Comparison of ENCODE assay signal across 9 mouse cellular contexts in the genomic region with DNA sequence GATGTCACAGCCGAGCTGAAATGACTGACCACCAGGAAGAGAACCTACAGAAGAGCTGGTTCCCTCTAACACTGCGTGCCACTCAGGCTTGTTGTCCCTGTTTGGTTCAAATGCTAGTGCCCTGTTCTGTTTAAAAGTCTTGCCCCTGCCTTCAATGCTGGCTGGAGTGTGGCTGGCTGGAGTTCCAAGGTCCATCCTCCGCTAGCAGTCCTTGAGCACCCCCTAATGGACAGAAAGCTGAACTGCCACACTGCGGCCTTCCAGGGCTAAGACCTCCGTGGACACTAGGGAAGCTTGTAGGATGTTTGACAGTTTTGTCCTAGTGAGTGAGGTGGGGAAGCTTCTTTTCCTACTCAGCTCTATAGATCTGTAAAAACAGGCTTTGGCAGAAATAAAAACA. TPM values are rescaled to one million over a fixed set of nuclear protein-coding genes. Genes with fewer than 3 reads are reported as not detected.
DNase-seq lines count a peak whose midpoint lies in the region; ATAC-seq lines count a peak whose summit lies in the region.
"Had no signal": no experiment of that assay in that cellular context is flagged by ENCODE, and none has a peak within 500 bp of the region (broad histone marks: within the 10 kb centered on the region; RNA-seq: fewer than 3 reads in every experiment).

No protein-coding gene starts in this region.

- no peaks in the 10 kb centered on the region for H3K4me1 ChIP-seq in embryonic facial prominence, embryonic 11.5 days (ENCODE audit: control insufficient read depth, insufficient read depth, low read length)
- no peaks in the 10 kb centered on the region for H3K4me1 ChIP-seq in limb, embryonic 11.5 days (ENCODE audit: control insufficient read depth, insufficient read depth, low read length)
- H3K4me1 ChIP-seq in midbrain, embryonic 14.5 days (ENCODE audit: control insufficient read depth, insufficient read depth, low read length): no peaks in the 10 kb centered on the region
- H3K4me1 ChIP-seq in stomach, embryonic 15.5 days: no peaks in the 10 kb centered on the region
- H3K4me1 ChIP-seq: neural tube, embryonic 13.5 days had no signal

- 16% methylated on average over 5 of the region's 5 CpGs for WGBS in embryonic facial prominence, embryonic 11.5 days
- WGBS in limb, embryonic 11.5 days: 17% methylated on average over 5 of the region's 5 CpGs
- 17% methylated on average over 5 of the region's 5 CpGs for WGBS in midbrain, embryonic 14.5 days
- 11% methylated on average over 5 of the region's 5 CpGs for WGBS in stomach, embryonic 15.5 days

- no peaks in the 10 kb centered on the region for H3K9me3 ChIP-seq in embryonic facial prominence, embryonic 11.5 days (replicated peaks; ENCODE audit: control insufficient read depth, low read length)
- H3K9me3 ChIP-seq in limb, embryonic 11.5 days (ENCODE audit: control insufficient read depth, low read length): no peaks in the 10 kb centered on the region
- H3K9me3 ChIP-seq in midbrain, embryonic 14.5 days (ENCODE audit: control insufficient read depth, low read length): no peaks in the 10 kb centered on the region
- no peaks in the 10 kb centered on the region for H3K9me3 ChIP-seq in stomach, embryonic 15.5 days
- H3K9me3 ChIP-seq: neural tube, embryonic 13.5 days had no signal

- DNase-seq in right cerebral cortex, adult 18-20 months: peak; percentile 42
- DNase-seq in right cerebral cortex, postnatal 36 days (ENCODE audit: low spot score in 2 of 2): no peak
- DNase-seq in adrenal gland, postnatal 4 days (ENCODE audit: low spot score in 2 of 2): peak; percentile 53 to 54
- DNase-seq in embryonic facial prominence, embryonic 11.5 days (ENCODE audit: low spot score): peak; percentile 89
- peak; percentile 74 to 78 for DNase-seq in heart, postnatal 36 days
- DNase-seq in limb, embryonic 11.5 days (ENCODE audit: low spot score): peak; percentile 88
- peak; percentile 85 for DNase-seq in midbrain, embryonic 14.5 days

- H3K4me2 ChIP-seq in embryonic facial prominence, embryonic 11.5 days (ENCODE audit: low read depth, low read length): no peak overlapping the region
- no peak overlapping the region for H3K4me2 ChIP-seq in limb, embryonic 11.5 days (ENCODE audit: low read depth, severe bottlenecking)
- no peak overlapping the region for H3K4me2 ChIP-seq in midbrain, embryonic 14.5 days (ENCODE audit: low read length)
- H3K4me2 ChIP-seq in stomach, embryonic 15.5 days: no peak overlapping the region
- H3K4me2 ChIP-seq: neural tube, embryonic 13.5 days had no signal

- no peak overlapping the region for H3K4me3 ChIP-seq in embryonic facial prominence, embryonic 11.5 days (ENCODE audit: low read depth, low read length)
- H3K4me3 ChIP-seq in limb, embryonic 11.5 days (ENCODE audit: low read depth, low read length): no peak overlapping the region
- H3K4me3 ChIP-seq in midbrain, embryonic 14.5 days (replicated peaks; ENCODE audit: low read depth, low read length): no peak overlapping the region
- H3K4me3 ChIP-seq in stomach, embryonic 15.5 days (replicated peaks): no peak overlapping the region
- H3K4me3 ChIP-seq: neural tube, embryonic 13.5 days had no signal

- peak; percentile 34; the same call in 1 of the 2 replicates for ATAC-seq in embryonic facial prominence, embryonic 11.5 days (replicated peaks; ENCODE audit: insufficient number of reproducible peaks, low FRiP score, low TSS enrichment, low read depth)
- no peak for ATAC-seq in limb, embryonic 11.5 days (ENCODE audit: insufficient number of reproducible peaks, low FRiP score, low TSS enrichment, low read depth)
- ATAC-seq in midbrain, embryonic 14.5 days (ENCODE audit: low FRiP score, low TSS enrichment): no peak
- ATAC-seq in stomach, embryonic 15.5 days (ENCODE audit: insufficient read depth, low FRiP score, low read depth): 0 out of 2 replicates have a peak, but pooled peaks have one; percentile 18

- intact Hi-C loops in heart, postnatal 36 days (cut with DNase I): no loop called here

- no peak overlapping the region for H3K9ac ChIP-seq in embryonic facial prominence, embryonic 11.5 days (replicated peaks; ENCODE audit: low read length)
- no peak overlapping the region for H3K9ac ChIP-seq in limb, embryonic 11.5 days (ENCODE audit: low read length)
- H3K9ac ChIP-seq in midbrain, embryonic 14.5 days (replicated peaks; ENCODE audit: low read length): no peak overlapping the region
- no peak overlapping the region for H3K9ac ChIP-seq in stomach, embryonic 15.5 days
- H3K9ac ChIP-seq: neural tube, embryonic 13.5 days had no signal

- H3K36me3 ChIP-seq in embryonic facial prominence, embryonic 11.5 days (replicated peaks; ENCODE audit: control insufficient read depth, insufficient read depth, low read depth, low read length): no peaks in the 10 kb centered on the region
- H3K36me3 ChIP-seq in limb, embryonic 11.5 days (ENCODE audit: control insufficient read depth, insufficient read depth, low read length): no peaks in the 10 kb centered on the region
- H3K36me3 ChIP-seq in midbrain, embryonic 14.5 days (ENCODE audit: control insufficient read depth, insufficient read depth, low read length): no peaks in the 10 kb centered on the region
- no peaks in the 10 kb centered on the region for H3K36me3 ChIP-seq in stomach, embryonic 15.5 days
- H3K36me3 ChIP-seq: neural tube, embryonic 13.5 days had no signal

- H3K27me3 ChIP-seq in embryonic facial prominence, embryonic 11.5 days (ENCODE audit: control insufficient read depth, insufficient read depth, low read length): no peaks in the 10 kb centered on the region
- no peaks in the 10 kb centered on the region for H3K27me3 ChIP-seq in limb, embryonic 11.5 days (ENCODE audit: control insufficient read depth, insufficient read depth, low read length)
- H3K27me3 ChIP-seq in midbrain, embryonic 14.5 days (ENCODE audit: control insufficient read depth, insufficient read depth, low read length): no peaks in the 10 kb centered on the region
- no peaks in the 10 kb centered on the region for H3K27me3 ChIP-seq in stomach, embryonic 15.5 days (replicated peaks)
- H3K27me3 ChIP-seq: neural tube, embryonic 13.5 days had no signal

- H3K27ac ChIP-seq in embryonic facial prominence, embryonic 11.5 days (replicated peaks; ENCODE audit: low read depth, low read length): no peak overlapping the region
- H3K27ac ChIP-seq in limb, embryonic 11.5 days (replicated peaks; ENCODE audit: low read depth, low read length): no peak overlapping the region
- no peak overlapping the region for H3K27ac ChIP-seq in midbrain, embryonic 14.5 days (replicated peaks; ENCODE audit: low read depth, low read length)
- H3K27ac ChIP-seq in stomach, embryonic 15.5 days: no peak overlapping the region
- H3K27ac ChIP-seq: neural tube, embryonic 13.5 days had no signal

RNA-seq across cellular contexts. Expression of a gene that starts 8.6 kb away (rescaled TPM):
- 10 to 100 TPM; 33.3 to 33.8 TPM for total RNA-seq in adrenal gland, postnatal 4 days (2021)
- 132 and 138 TPM in 2 replicates for polyA plus RNA-seq in embryonic facial prominence, embryonic 11.5 days (2014; fragmentation: Nextera tagmentation; extraction: Ambion mirVana)
- total RNA-seq in heart, postnatal 36 days (2021): 10 to 100 TPM; 15.1 to 15.2 TPM
- 128 and 135 TPM in 2 replicates for polyA plus RNA-seq in limb, embryonic 11.5 days (2014; fragmentation: Nextera tagmentation; extraction: Ambion mirVana)
- polyA plus RNA-seq in midbrain, embryonic 14.5 days (2014; fragmentation: Nextera tagmentation; extraction: Ambion mirVana): 58.5 and 75.4 TPM in 2 replicates
- 66.1 and 77.3 TPM in 2 replicates for polyA plus RNA-seq in stomach, embryonic 15.5 days (2015; fragmentation: Nextera tagmentation; extraction: Ambion mirVana)

RNA-seq across cellular contexts. Expression of a gene that starts 26.9 kb away (rescaled TPM):
- 100 to 1,000 TPM; 241 to 243 TPM for total RNA-seq in adrenal gland, postnatal 4 days (2021)
- polyA plus RNA-seq in embryonic facial prominence, embryonic 11.5 days (2014; fragmentation: Nextera tagmentation; extraction: Ambion mirVana): 99.7 and 108 TPM in 2 replicates
- total RNA-seq in heart, postnatal 36 days (2021): 100 to 1,000 TPM; 482 to 504 TPM
- polyA plus RNA-seq in limb, embryonic 11.5 days (2014; fragmentation: Nextera tagmentation; extraction: Ambion mirVana): 81.4 and 82.2 TPM in 2 replicates
- polyA plus RNA-seq in midbrain, embryonic 14.5 days (2014; fragmentation: Nextera tagmentation; extraction: Ambion mirVana): 34.9 and 38.4 TPM in 2 replicates
- polyA plus RNA-seq in stomach, embryonic 15.5 days (2015; fragmentation: Nextera tagmentation; extraction: Ambion mirVana): 1,735 and 2,224 TPM in 2 replicates

RNA-seq across cellular contexts. Expression of a gene that starts 33.3 kb away (rescaled TPM):
- total RNA-seq in adrenal gland, postnatal 4 days (2021): 100 to 1,000 TPM; 179 to 183 TPM
- polyA plus RNA-seq in embryonic facial prominence, embryonic 11.5 days (2014; fragmentation: Nextera tagmentation; extraction: Ambion mirVana): 32.1 and 33.5 TPM in 2 replicates
- 100 to 1,000 TPM; 160 to 162 TPM for total RNA-seq in heart, postnatal 36 days (2021)
- polyA plus RNA-seq in limb, embryonic 11.5 days (2014; fragmentation: Nextera tagmentation; extraction: Ambion mirVana): 21.7 and 23.2 TPM in 2 replicates
- 7.9 and 9.3 TPM in 2 replicates for polyA plus RNA-seq in midbrain, embryonic 14.5 days (2014; fragmentation: Nextera tagmentation; extraction: Ambion mirVana)
- polyA plus RNA-seq in stomach, embryonic 15.5 days (2015; fragmentation: Nextera tagmentation; extraction: Ambion mirVana): 478 and 643 TPM in 2 replicates

RNA-seq across cellular contexts. Expression of a gene that starts 53.3 kb away (rescaled TPM):
- 1 to 10 TPM; 6.5 to 6.9 TPM for total RNA-seq in adrenal gland, postnatal 4 days (2021)
- polyA plus RNA-seq in embryonic facial prominence, embryonic 11.5 days (2014; fragmentation: Nextera tagmentation; extraction: Ambion mirVana): 5.9 and 7.0 TPM in 2 replicates
- total RNA-seq in heart, postnatal 36 days (2021): 1 to 10 TPM; 1.9 to 4.1 TPM
- 0.61 TPM in 1 of 2 replicates, not detected in the other for polyA plus RNA-seq in limb, embryonic 11.5 days (2014; fragmentation: Nextera tagmentation; extraction: Ambion mirVana)
- 137 and 212 TPM in 2 replicates for polyA plus RNA-seq in midbrain, embryonic 14.5 days (2014; fragmentation: Nextera tagmentation; extraction: Ambion mirVana)
- 3.6 and 5.3 TPM in 2 replicates for polyA plus RNA-seq in stomach, embryonic 15.5 days (2015; fragmentation: Nextera tagmentation; extraction: Ambion mirVana)

Comparison
In these comparisons a context has a peak if more than half of its experiments do, and no peak if none do; other contexts are left out.
1. DNase-seq: peak in right cerebral cortex, adult 18-20 months (single experiment), adrenal gland, postnatal 4 days (2 of 2), embryonic facial prominence, embryonic 11.5 days (single experiment), heart, postnatal 36 days (2 of 2), limb, embryonic 11.5 days (single experiment) and midbrain, embryonic 14.5 days (single experiment); none in right cerebral cortex, postnatal 36 days (0 of 2).
2. ATAC-seq: peak in embryonic facial prominence, embryonic 11.5 days (single experiment) and stomach, embryonic 15.5 days (single experiment); none in limb, embryonic 11.5 days (single experiment) and midbrain, embryonic 14.5 days (single experiment).
3. RNA of a gene that starts 26.9 kb away (polyA plus RNA-seq): 1,735 to 2,224 TPM in stomach, embryonic 15.5 days; 99.7 to 108 TPM in embryonic facial prominence, embryonic 11.5 days, 81.4 to 82.2 TPM in limb, embryonic 11.5 days and 34.9 to 38.4 TPM in midbrain, embryonic 14.5 days; every median in the first group is over 10 times any median in the second.
4. RNA of a gene that starts 33.3 kb away (polyA plus RNA-seq): 478 to 643 TPM in stomach, embryonic 15.5 days; 32.1 to 33.5 TPM in embryonic facial prominence, embryonic 11.5 days, 21.7 to 23.2 TPM in limb, embryonic 11.5 days and 7.9 to 9.3 TPM in midbrain, embryonic 14.5 days; every median in the first group is over 10 times any median in the second.